Mouse (Mus musculus): ENCODE measurements around the gene S100a1. TPM values are rescaled to one million over a fixed set of nuclear protein-coding genes. Genes with fewer than 3 reads are reported as not detected.

Gene S100a1
- polyA plus RNA-seq, 1 experiment from 2014 or later, result 19.8 TPM

GRCm38 (mm10) chr3:90461935-90462334 is 52.3 kb downstream of the S100a1 start:
- ATAC-seq (ENCODE audit: low FRiP score), result no peak

More at GRCm38 (mm10) chr3:90461935-90462334, 52.3 kb downstream of the S100a1 start:
- DNase-seq (ENCODE audit: low spot score), result no peak
- H3K9me3 ChIP-seq (ENCODE audit: control insufficient read depth, low read length), result no peaks in the 10 kb centered on the region
- peaks cover 40% of the 10 kb centered on the region for H3K27me3 ChIP-seq (ENCODE audit: control insufficient read depth, insufficient read depth, low read length)
- no peaks in the 10 kb centered on the region for H3K36me3 ChIP-seq (replicated peaks; ENCODE audit: control insufficient read depth, insufficient read depth)
- H3K4me1 ChIP-seq (replicated peaks; ENCODE audit: control insufficient read depth, insufficient read depth, low read length), result peaks cover 3% of the 10 kb centered on the region; the same call in 1 of the 2 replicates
- no peak overlapping the region for H3K4me2 ChIP-seq (replicated peaks)
- WGBS, result 89% methylated on average over 3 of the region's 3 CpGs
- H3K4me3 ChIP-seq (replicated peaks; ENCODE audit: low read length), result no peak overlapping the region
- H3K27ac ChIP-seq, result no peak overlapping the region
- H3K9ac ChIP-seq, result no peak overlapping the region

Other genes starting within 250 kb of the S100a1 start
- gene Dennd4b, start 249.2 kb downstream of the S100a1 start, polyA plus RNA-seq (2014; fragmentation: Nextera tagmentation; extraction: Ambion mirVana), result 7.1 and 8.9 TPM in 2 replicates
- 12.3 and 14.7 TPM in 2 replicates for gene Gatad2b, start 221.2 kb downstream of the S100a1 start, polyA plus RNA-seq (2014; fragmentation: Nextera tagmentation; extraction: Ambion mirVana)
- 24.1 and 24.8 TPM in 2 replicates for gene Slc27a3, start 124.5 kb downstream of the S100a1 start, polyA plus RNA-seq (2014; fragmentation: Nextera tagmentation; extraction: Ambion mirVana)
- gene Ints3, start 80.8 kb downstream of the S100a1 start, polyA plus RNA-seq (2014; fragmentation: Nextera tagmentation; extraction: Ambion mirVana), result 32.2 and 36.0 TPM in 2 replicates
- 2.8 and 4.0 TPM in 2 replicates for gene Npr1, start 48.5 kb downstream of the S100a1 start, polyA plus RNA-seq (2014; fragmentation: Nextera tagmentation; extraction: Ambion mirVana)
- 228 and 235 TPM in 2 replicates for gene Ilf2, start 38.3 kb downstream of the S100a1 start, polyA plus RNA-seq (2014; fragmentation: Nextera tagmentation; extraction: Ambion mirVana)
- gene Snapin, start 23.4 kb downstream of the S100a1 start, polyA plus RNA-seq (2014; fragmentation: Nextera tagmentation; extraction: Ambion mirVana), result 86.8 and 94.0 TPM in 2 replicates
- gene Chtop, start 4.9 kb downstream of the S100a1 start, polyA plus RNA-seq (2014; fragmentation: Nextera tagmentation; extraction: Ambion mirVana), result 122 and 126 TPM in 2 replicates
- gene S100a13, start within 50 bp of the S100a1 start, polyA plus RNA-seq (2014; fragmentation: Nextera tagmentation; extraction: Ambion mirVana), result 11.9 TPM in 2 replicates
- gene S100a14, start 12.5 kb upstream of the S100a1 start, polyA plus RNA-seq (2014; fragmentation: Nextera tagmentation; extraction: Ambion mirVana), result not detected in 2 replicates
- gene S100a16, start 22.9 kb upstream of the S100a1 start, polyA plus RNA-seq (2014; fragmentation: Nextera tagmentation; extraction: Ambion mirVana), result 37.8 and 40.3 TPM in 2 replicates
- gene S100a3, start 46.2 kb upstream of the S100a1 start, polyA plus RNA-seq (2014; fragmentation: Nextera tagmentation; extraction: Ambion mirVana), result 2.4 and 3.4 TPM in 2 replicates
- gene S100a2, start 75.9 kb upstream of the S100a1 start, polyA plus RNA-seq (2014; fragmentation: Nextera tagmentation; extraction: Ambion mirVana), result not detected in 2 replicates
- not detected in 2 replicates for gene Gm42674, start 87.5 kb upstream of the S100a1 start, polyA plus RNA-seq (2014; fragmentation: Nextera tagmentation; extraction: Ambion mirVana)
- 1.2 and 1.6 TPM in 2 replicates for gene S100a4, start 89.4 kb upstream of the S100a1 start, polyA plus RNA-seq (2014; fragmentation: Nextera tagmentation; extraction: Ambion mirVana)
- gene S100a5, start 94.1 kb upstream of the S100a1 start, polyA plus RNA-seq (2014; fragmentation: Nextera tagmentation; extraction: Ambion mirVana), result not detected in 2 replicates
- 35.0 and 46.9 TPM in 2 replicates for gene S100a6, start 98.5 kb upstream of the S100a1 start, polyA plus RNA-seq (2014; fragmentation: Nextera tagmentation; extraction: Ambion mirVana)
- not detected in 2 replicates for gene S100a7a, start 139.6 kb upstream of the S100a1 start, polyA plus RNA-seq (2014; fragmentation: Nextera tagmentation; extraction: Ambion mirVana)
- gene S100a8, start 154.6 kb upstream of the S100a1 start, polyA plus RNA-seq (2014; fragmentation: Nextera tagmentation; extraction: Ambion mirVana), result 7.9 and 10.6 TPM in 2 replicates
- 8.2 and 8.4 TPM in 2 replicates for gene S100a9, start 181.3 kb upstream of the S100a1 start, polyA plus RNA-seq (2014; fragmentation: Nextera tagmentation; extraction: Ambion mirVana)
- not detected in 2 replicates for gene Pglyrp4, start 212.5 kb upstream of the S100a1 start, polyA plus RNA-seq (2014; fragmentation: Nextera tagmentation; extraction: Ambion mirVana)

Measured in hindbrain, embryonic 14.5 days (tissue).